Mouse (Mus musculus) lung, postnatal 10 days (tissue): ENCODE measurements around the gene Gucy1b1.

Experiments
- DNase-seq: peaks from one replicate; pipeline ENCODE4 v3.0.0; 2021

Gucy1b1 gene

GRCm38 (mm10) chr3:82074201-82074851, at the start of gene Gucy1b1:
Gene Gucy1b1 (minus strand): TSS chr3:82074689.
- peak; percentile 90 for DNase-seq

GRCm38 (mm10) chr3:82118916-82119315, 44.4 kb upstream of the Gucy1b1 start:
- no peak for DNase-seq

GRCm38 (mm10) chr3:82112439-82112838, 38.0 kb upstream of the Gucy1b1 start:
- DNase-seq, result peak; percentile 77

GRCm38 (mm10) chr3:82111986-82112385, 37.5 kb upstream of the Gucy1b1 start:
- peak; percentile 61 for DNase-seq

- DNase-seq, result peak; percentile 51
Measured at GRCm38 (mm10) chr3:82108951-82109350, 34.5 kb upstream of the Gucy1b1 start.

- DNase-seq, result no peak
Measured at GRCm38 (mm10) chr3:82104229-82104628, 29.7 kb upstream of the Gucy1b1 start.

- DNase-seq, result no peak
Measured at GRCm38 (mm10) chr3:82099127-82099526, 24.6 kb upstream of the Gucy1b1 start.

GRCm38 (mm10) chr3:82096801-82097200, 22.3 kb upstream of the Gucy1b1 start:
- DNase-seq, result no peak

GRCm38 (mm10) chr3:82073741-82074181, 728 bp downstream of the Gucy1b1 start:
- DNase-seq, result peak; percentile 82

- no peak for DNase-seq
Measured at GRCm38 (mm10) chr3:82067830-82068229, 6.7 kb downstream of the Gucy1b1 start.

GRCm38 (mm10) chr3:82061402-82062180, 12.9 kb downstream of the Gucy1b1 start:
- DNase-seq, result no peak

GRCm38 (mm10) chr3:82057201-82057600, 17.3 kb downstream of the Gucy1b1 start:
- peak; percentile 76 for DNase-seq

- DNase-seq, result peak; percentile 50
Measured at GRCm38 (mm10) chr3:82054283-82054974, 20.1 kb downstream of the Gucy1b1 start.

GRCm38 (mm10) chr3:82052029-82052428, 22.5 kb downstream of the Gucy1b1 start:
- no peak for DNase-seq

- no peak for DNase-seq
Measured at GRCm38 (mm10) chr3:82051468-82051867, 23.0 kb downstream of the Gucy1b1 start.

GRCm38 (mm10) chr3:82048681-82049080, 25.8 kb downstream of the Gucy1b1 start:
- DNase-seq, result peak; percentile 62

GRCm38 (mm10) chr3:82048078-82048477, 26.4 kb downstream of the Gucy1b1 start:
- DNase-seq, result no peak

- DNase-seq, result peak; percentile 61
Measured at GRCm38 (mm10) chr3:82047100-82047753, 27.3 kb downstream of the Gucy1b1 start.

- DNase-seq, result no peak
Measured at GRCm38 (mm10) chr3:82046087-82046486, 28.4 kb downstream of the Gucy1b1 start.

- peak; percentile 15 for DNase-seq
Measured at GRCm38 (mm10) chr3:82044902-82045301, 29.6 kb downstream of the Gucy1b1 start.

GRCm38 (mm10) chr3:82043676-82044075, 30.8 kb downstream of the Gucy1b1 start:
- peak; percentile 37 for DNase-seq

GRCm38 (mm10) chr3:82036262-82037044, 38.0 kb downstream of the Gucy1b1 start:
- no peak for DNase-seq
